Mouse (Mus musculus) testis, postnatal 10 days (tissue): ENCODE data around the gene Fbxw11.

Source experiments
- DNase-seq: peaks from one replicate; pipeline ENCODE4 v3.0.0; 2021; ENCODE audit warnings: low spot score

Gene Fbxw11

DNA sequence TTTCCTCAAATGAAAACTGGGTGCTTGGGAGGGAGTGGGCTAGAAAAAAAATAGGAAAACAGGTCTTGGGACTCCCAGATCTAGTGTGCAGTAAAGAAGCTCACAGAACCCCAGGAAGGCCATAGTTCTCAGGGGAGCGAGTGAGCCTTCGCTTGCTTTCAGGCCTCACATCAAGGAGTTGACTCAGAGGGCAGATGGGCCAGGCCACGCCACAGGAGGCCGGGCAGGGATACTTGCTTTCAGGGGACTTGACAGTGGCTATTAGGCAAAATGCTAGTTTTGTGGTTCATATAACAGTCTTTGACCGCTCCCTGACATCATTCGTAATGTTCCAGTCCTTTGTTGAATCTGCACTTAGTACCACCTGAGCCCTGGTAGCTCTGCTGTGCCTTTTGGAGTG, 18.6 kb upstream of the Fbxw11 start:
- no peak for DNase-seq

DNA sequence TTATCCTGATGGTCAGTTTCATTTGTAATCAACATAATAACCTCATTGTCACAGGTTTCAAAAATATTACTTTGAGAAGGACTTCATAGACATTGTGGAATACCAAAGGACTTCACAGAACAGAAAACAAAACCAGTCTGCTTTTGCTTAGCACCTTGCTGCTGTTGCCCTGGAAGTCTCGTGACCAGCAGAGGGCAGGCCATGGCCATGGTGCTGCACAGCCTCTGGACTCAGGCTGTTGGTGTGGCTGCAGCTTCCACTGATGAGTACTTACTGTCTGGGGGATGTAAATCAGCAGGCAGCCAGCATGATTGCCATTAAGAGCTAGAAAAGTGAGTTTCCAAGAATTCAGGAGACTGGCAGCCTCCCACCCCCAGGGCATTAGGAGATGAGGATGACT, 16.8 kb upstream of the Fbxw11 start:
- DNase-seq: peak; percentile 74

DNA sequence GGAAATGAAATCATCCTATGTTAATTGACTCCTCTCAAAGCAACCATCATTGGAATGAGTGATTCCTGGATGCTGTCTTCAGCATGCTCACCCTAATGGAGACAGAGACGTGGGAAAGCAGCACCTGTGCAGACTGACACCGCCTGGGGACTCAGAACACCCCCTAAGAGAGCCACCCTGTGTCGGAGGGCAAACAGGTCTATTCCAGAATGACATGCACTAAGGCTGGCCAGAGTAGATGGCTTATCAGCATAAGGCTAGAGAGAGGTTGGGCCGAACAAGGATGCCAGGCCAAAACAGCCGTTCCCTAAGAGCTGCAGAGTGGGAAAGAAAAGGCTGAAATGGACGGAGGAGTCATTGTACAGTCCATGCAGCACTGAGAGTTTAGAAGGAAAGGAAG, 16.4 kb upstream of the Fbxw11 start:
- no peak for DNase-seq

GRCm38 (mm10) chr11:32627900-32628299, 14.6 kb upstream of the Fbxw11 start:
- no peak for DNase-seq

- no peak for DNase-seq
These were observed 12.8 kb upstream of the Fbxw11 start for GRCm38 (mm10) chr11:32629713-32630211.

GRCm38 (mm10) chr11:32632671-32633070, 9.9 kb upstream of the Fbxw11 start:
- no peak for DNase-seq

GRCm38 (mm10) chr11:32633542-32633941, 9.0 kb upstream of the Fbxw11 start:
- DNase-seq: no peak

DNA sequence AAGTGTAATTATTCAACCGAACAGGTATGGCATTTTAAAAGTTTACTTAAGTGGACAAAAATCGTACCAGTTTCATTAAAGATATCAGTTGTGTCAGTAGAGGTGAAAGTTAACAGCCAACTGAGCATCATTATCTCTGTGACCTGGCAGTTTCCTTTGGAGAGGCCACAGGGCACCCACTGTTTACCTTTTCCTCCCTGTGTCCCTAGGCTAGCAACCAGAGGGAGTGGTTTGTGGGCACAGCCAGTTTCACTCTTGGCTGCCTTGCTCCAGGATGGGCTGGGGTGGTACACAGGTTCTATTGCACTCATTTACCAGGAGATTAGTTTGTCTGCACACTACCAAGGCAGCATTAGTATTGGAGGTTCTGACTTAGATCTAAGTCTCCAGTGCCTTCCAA, 8.4 kb upstream of the Fbxw11 start:
- no peak for DNase-seq

DNA sequence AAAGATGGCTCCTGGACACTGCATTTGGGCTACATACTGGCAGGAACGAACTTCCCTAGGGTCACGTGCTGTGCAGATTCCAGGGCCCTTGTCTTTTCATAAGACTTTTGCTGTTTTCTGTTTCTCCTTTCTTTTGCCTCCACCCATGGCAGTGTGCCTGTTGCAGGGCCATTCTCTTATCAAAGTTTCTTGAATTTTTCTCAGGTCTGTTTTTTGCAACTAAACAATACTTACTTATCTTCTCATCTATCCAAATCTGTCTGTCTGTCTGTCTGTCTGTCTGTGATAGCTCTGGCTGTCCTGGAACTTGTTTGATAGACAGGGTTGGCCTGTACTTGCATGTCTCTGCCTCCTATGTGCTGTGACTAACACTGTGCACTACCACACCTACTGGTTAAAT, 7.7 kb upstream of the Fbxw11 start:
- no peak for DNase-seq

GRCm38 (mm10) chr11:32636275-32636674, 6.2 kb upstream of the Fbxw11 start:
- no peak for DNase-seq

GRCm38 (mm10) chr11:32638521-32639255, 3.8 kb upstream of the Fbxw11 start:
- DNase-seq: no peak

- no peak for DNase-seq
These were observed 1.9 kb upstream of the Fbxw11 start for GRCm38 (mm10) chr11:32640617-32641016.

- DNase-seq: peak; percentile 81
These were observed 669 bp downstream of the Fbxw11 start for GRCm38 (mm10) chr11:32642899-32643886.

DNA sequence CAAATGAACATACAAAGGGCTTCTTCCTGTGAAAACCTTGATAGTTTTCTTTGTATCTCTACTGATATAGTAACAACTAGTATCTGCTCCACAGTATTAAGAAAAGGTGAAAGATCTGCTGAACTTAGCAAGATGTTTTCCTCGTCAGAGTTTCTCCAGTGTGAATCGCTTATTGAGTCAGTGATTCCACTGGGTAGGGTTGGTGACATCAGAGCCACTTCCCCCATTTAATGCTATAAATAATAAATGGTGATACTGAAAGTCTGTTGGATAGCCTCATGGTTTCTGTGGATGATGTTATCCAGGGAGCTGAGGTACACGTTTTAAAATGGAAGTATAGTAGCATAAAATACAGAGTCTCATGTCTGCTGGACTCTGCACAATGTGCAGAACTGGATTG, 1.5 kb downstream of the Fbxw11 start:
- DNase-seq: no peak

GRCm38 (mm10) chr11:32647265-32647664, 4.7 kb downstream of the Fbxw11 start:
- no peak for DNase-seq

DNA sequence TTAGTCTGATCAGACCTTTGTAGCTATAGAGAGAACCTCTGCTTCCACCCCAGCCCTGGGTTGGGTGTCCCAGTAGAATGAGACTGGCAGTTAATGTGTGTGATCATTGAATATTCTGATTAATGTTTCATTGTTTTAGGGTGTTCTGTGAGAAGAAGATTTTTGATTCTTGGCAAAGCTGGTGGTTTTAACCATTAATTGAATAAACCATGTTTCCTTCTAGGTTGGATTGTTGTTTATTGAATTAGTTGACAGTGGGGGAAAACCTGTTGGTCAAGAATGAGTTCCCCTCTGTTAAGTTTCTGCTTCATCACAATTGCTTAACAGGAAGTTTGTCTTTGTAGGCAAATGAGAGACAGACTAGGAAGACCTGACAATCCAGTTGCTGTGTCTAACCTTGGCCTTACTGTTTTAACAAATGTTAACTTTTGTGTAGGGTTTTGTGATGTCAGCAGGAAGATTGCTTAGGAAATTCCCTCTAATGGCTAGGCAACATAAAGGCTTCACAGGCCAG, 7.8 kb downstream of the Fbxw11 start:
- DNase-seq: no peak

DNA sequence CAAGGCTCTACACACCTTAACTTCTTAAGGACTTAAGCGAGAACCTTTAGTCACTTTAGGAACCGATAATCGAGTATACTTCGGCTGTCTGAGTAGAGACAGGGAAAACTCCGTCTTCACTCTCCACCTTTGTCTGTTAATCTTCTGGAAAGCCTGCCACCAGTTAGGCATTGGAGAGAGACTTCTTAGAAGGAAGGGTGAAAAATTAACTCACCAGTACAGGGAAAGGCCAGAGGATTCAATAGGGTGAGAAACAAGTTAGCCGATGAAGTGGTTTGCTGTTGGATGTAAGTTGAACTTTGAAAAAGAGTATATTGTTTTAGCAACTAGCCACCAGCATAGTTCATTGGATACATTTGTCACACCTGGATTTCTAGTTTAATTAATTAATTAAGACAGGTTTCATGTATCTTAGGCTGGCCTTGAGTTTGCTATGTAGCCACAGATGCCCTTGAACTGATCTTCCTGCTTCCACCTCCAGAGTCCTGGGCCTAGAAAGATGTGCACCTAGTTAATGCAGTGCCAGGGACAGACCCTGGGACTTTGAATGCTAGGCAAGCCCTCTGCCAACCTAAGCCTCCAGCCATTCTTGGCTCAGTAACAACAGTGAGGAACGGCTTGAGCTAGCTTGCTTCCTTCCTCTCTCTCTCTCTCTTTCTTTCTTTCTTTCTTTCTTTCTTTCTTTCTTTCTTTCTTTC, 8.5 kb downstream of the Fbxw11 start:
- DNase-seq: no peak

DNA sequence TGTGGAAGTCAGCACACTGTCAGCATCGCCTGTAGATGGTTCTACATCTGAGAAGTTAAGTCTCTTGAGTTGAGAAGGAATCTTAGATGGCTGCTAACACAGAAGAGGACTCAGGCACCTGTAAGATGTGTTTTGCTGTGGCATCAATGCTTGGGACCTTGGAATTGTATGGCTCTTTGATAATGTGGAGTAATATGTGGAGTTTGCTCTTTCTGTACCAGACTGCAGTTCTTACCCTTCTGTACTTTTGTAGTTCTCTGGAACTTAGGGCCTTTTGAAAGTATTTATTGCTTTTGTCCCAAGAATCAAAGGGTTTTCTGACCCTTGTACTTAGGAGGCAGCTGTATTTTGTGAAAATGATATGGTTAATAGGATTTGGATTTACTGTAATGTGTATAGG, 9.2 kb downstream of the Fbxw11 start:
- DNase-seq: no peak

GRCm38 (mm10) chr11:32662082-32662656, 19.6 kb downstream of the Fbxw11 start:
- no peak for DNase-seq

DNA sequence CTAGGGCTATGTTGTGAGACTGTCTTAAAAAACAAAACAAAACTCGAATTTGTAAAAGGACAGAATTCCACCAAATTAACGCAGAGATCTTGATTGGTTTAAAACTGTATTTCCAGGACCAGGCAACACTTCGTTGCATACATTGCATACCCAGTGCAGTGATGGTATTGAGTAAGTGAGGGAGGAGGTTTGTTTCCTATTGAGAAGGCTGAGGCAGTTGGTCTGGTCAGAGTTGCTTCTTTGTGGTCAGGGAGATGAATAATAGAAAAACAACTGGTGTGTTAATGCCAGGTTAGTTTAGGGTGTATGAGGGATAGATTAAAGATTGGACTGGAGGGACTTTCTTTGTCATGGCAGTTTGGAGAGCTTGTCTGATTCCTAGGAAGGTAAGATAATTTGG, 23.1 kb downstream of the Fbxw11 start:
- DNase-seq: no peak

- no peak for DNase-seq
These were observed 24.5 kb downstream of the Fbxw11 start for GRCm38 (mm10) chr11:32666983-32667382.

GRCm38 (mm10) chr11:32671480-32671879, 29.0 kb downstream of the Fbxw11 start:
- DNase-seq: no peak
